Mouse (Mus musculus) urinary bladder, postnatal 25 days (tissue): ENCODE data around the gene Amn.

Source experiments
- DNase-seq: peaks from one replicate; pipeline ENCODE4 v3.0.0; 2022; ENCODE audit warnings: low spot score

The Amn gene

DNA sequence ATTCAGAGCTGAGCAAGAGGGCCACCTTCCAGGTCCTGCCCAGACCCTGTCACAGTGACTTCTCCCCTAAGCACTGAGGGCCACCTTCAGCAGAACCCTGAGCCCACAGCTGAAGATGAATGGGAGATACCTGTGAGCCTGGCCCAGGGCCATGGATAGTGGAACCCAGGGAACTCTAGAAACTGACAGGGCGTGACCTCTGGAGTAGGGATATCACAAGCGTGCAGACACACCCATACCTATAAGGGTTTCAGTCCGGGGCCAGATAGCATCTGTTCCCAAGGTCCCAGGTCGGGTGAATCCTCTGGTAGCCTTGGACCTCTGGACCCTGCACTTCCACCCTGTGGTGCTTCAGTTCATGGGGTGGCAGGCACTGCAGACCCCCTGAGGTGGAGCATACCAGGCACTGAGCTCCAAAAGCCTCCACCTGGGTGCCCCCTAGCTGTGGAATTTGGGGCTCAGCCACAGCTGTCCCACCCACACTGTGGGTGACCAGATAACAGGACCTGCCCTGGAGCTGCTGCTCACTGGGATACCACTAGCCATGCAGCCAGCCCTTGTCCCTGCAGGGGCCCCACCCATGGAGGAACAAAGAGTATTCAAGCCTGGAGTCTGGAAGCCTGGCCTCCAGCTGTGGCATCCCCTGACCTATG is 3.1 kb upstream of the Amn start:
- DNase-seq, result no peak

GRCm38 (mm10) chr12:111271406-111271805 is 511 bp downstream of the Amn start:
- no peak for DNase-seq

DNA sequence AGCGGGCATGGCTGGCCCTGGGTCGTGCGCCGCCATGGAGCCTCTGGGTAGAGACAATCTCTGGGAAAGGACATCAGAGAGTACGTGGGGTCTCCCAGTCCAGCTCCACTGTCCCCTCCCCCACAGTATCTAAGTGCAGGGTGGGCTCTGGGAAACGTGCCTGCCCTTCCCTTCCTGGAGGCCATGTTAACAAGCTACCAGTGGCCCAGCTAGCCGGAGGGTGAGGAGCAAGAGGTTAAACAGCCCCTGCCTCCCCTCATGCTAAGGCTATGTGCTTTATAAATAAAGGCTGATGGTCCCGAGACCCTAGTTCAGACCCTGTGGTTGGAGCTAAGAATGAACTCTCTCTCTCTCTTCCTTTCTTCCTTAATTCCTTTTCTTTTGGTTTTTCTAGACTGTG is 1.1 kb downstream of the Amn start:
- no peak for DNase-seq

- peak; percentile 68 for DNase-seq
Observed at GRCm38 (mm10) chr12:111272420-111272819, 1.5 kb downstream of the Amn start.

DNA sequence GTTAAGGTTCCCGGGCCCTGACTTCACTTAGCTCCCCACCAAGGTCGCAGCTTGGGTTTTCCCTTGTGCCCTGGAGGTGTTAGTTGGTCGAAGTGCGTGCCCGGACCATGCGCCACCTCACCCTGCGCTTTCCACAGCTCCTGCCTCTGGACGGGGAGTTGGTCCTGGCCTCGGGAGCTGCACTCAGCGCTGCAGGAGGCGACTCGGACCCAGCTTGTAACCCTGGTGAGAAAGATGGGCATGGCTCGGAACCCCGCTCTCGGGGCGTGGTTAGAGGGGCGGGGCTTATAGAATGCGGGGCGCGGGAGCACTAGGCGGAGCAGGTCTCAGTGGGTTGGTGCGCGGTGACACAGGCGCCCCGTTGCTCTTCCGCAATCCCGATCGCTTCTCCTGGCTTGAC is 3.1 kb downstream of the Amn start:
- no peak for DNase-seq

- DNase-seq, result no peak
Observed at GRCm38 (mm10) chr12:111274447-111275149, 3.7 kb downstream of the Amn start.

- DNase-seq, result no peak
Observed at GRCm38 (mm10) chr12:111275150-111275841, 4.4 kb downstream of the Amn start.

DNA sequence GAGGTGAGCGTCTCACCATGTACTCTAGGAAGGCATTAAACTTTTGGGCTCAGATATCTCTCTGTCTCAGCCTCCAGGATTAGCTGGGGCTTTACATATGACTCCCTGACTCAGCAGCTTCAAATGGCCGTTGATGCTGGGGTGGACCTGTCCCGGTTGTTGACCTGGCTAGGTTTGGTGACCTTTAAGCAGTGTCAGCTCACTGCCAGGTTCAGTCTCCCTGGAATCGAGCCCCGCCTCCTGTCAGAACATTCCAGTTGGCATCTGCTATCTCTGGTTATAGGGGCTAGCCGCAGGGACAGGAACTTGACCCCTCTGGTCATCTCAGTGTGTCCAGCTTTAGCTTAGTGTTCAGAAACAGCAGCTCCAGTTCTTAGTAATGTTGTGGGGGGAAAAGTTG is 5.5 kb downstream of the Amn start:
- no peak for DNase-seq

DNA sequence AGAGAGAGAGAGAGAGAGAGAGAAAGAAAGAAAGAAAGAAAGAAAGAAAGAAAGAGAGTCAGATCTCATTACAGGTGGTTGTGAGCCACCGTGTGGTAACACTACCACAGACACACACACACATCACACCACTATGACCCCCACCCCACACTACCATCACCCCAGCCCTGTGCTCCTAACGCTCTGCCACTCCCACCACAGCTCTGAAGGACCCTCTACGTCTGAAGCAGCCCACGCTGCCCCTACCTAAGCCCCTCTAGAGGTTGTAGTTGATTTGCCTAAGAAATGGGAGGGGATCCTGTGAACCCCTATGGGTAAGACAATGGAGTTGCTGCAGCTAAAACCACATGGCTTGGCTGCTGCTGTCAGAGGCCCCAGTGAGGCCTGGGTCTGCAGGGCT is 12.7 kb downstream of the Amn start:
- no peak for DNase-seq

- no peak for DNase-seq
Observed at GRCm38 (mm10) chr12:111284532-111284931, 13.6 kb downstream of the Amn start.

DNA sequence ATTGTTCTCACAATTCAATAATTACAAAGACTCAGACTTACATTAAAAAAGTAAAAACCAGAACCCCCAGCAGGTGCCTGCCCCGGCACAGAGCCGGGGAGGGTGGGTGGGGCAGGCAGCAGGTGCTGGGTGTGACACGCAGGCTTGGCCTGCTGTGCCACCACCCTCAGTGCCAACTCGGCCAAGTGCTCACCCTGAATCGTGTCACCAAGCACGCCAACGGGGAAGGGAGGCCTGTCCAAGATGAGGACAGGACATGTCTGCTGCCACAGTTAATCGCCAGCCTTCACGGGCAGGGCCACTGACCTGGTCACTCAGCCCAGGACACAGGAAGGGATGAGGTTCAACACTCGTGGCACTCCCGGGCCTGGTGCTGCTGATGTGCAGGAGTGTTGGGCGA is 22.1 kb downstream of the Amn start:
- DNase-seq, result no peak

DNA sequence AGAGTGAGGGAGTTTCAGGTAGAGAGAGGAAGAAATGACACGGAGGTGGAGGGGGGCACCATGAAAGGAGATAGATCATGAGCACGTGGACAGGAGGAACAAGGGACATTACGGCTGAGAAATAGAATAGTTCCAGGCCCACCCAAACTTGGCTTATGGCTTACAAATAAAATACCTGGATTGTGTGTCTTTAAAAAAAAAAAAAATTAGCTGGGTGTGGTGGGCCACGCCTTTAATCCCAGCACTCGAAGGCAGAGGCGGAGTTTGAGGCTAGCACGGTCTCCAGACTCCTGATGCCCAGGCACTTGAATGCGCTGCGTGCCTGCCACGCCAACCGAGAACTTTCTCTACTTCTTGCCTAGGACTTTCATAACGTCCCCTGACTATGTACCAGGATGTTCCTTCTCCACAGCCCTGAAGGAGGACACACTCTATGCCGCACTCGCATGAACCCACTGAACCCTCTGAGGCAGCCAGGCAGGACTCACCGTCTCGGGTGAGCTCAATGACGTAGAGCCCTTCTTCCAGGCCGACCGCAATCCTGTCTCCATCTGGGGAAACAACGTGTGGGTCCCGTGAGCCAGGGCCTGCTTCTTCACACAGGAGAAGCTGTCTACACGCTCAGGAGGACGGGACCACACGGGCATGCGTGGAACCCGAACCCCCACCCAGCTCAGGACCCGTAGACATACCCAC is 30.6 kb downstream of the Amn start:
- DNase-seq, result no peak

DNA sequence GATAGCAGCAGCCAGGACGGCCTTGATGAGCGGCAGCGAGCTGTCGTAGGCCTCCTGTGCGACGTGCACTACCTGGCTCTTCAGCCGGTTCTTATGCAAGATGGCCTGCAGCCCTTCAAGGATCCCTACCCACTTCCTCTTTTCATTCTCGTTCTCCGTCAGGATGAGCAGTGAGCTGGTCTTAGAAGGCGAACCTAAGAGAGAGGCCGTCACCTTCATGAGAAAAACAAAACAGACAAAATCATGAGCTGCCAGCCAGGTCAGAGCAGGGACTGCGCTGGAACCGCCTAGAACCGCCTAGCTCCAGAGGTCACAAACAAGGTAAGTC is 31.1 kb downstream of the Amn start:
- no peak for DNase-seq

- no peak for DNase-seq
Observed at GRCm38 (mm10) chr12:111303702-111304337, 32.9 kb downstream of the Amn start.

GRCm38 (mm10) chr12:111306821-111307220 is 35.9 kb downstream of the Amn start:
- DNase-seq, result no peak

DNA sequence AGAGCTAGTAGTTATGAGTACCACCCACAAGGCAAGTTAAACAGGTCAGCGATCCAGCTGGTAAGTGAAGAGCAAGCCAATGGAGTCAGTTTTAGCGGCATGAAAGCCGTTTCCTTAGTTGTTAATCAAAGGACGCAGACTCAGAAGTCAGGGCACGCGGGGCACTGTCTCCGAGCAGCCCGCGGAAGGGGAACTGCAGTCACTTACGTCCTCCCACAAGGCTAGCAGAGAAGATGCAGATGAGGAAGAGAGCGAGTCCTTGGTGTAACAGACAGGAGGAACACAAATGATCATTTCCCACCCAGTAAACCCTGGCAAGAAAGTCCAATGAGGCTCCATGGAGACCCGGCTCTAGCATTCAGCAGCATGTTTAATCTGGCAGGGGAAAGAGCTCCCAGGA is 38.4 kb downstream of the Amn start:
- no peak for DNase-seq

DNA sequence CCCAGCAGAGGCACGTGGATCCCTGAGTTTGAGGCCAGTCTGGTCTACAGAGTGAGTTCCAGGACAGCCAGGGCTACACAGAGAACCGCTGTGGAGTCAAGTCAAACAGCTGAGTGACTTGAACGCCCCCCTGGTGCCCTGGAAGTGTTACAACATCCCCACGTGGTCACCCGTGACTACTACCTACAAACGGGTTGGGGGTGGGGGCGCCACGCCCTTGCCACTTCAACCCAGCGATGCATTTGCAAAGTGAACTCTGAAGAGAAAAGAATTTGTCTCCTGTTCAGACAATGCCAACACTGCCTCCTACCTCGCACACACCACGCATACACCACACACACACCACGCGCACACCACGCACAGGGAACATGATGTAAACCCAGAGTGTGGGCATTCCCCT is 39.0 kb downstream of the Amn start:
- DNase-seq, result no peak

DNA sequence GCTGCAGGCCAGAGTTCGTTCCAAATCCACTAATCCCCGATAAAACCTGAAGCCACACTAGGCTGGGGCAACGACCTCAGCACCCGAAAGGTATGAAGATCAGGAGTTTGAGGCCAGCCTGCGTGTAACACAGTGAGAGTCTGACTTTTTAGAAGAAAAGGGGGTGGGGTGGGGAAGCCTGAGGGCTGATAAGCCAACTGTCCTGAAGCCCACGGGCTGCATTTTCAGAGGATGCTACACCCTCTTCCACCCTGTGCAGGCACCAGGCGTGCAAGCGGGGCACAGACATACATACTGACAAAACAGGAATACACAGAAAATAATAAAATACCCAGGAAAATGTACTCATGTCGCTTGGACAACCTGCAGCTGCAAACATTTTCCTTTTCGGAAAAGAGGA is 40.9 kb downstream of the Amn start:
- no peak for DNase-seq

- DNase-seq, result no peak
Observed at GRCm38 (mm10) chr12:111314273-111314672, 43.4 kb downstream of the Amn start.

DNA sequence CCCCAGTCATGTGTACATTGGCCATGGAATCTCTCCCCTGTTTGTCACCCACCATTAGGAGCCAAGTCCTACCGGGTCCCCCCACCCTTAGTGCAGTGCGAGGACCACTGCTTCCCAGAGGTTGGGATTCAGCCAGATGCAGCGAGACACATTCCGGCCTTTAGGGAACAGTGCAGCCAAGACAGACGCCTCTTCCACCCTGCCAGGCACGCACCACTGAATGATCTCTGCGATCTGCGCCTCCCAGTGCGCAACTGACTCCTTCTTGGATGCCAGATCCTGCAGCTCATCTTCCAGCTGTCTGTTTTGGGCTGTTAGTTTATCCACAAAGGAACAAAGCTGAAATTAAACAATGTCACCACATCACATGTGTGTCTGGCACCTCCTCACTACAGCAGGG is 46.8 kb downstream of the Amn start:
- no peak for DNase-seq

GRCm38 (mm10) chr12:111320549-111320948 is 49.7 kb downstream of the Amn start:
- DNase-seq, result no peak

- DNase-seq, result no peak
Observed at GRCm38 (mm10) chr12:111321832-111322231, 50.9 kb downstream of the Amn start.

GRCm38 (mm10) chr12:111323423-111323822 is 52.5 kb downstream of the Amn start:
- no peak for DNase-seq
